Mouse (Mus musculus): Measurements from ENCODE around the gene Cd8a. TPM values are rescaled to one million over a fixed set of nuclear protein-coding genes. Genes with fewer than 3 reads are reported as not detected.
A peak's percentile ranks its signal among the peaks of the same experiment; 100 is the strongest.

The Cd8a gene
- polyA plus RNA-seq, 1 experiment from 2014 or later: 1.6 TPM

GRCm38 (mm10) chr6:71361156-71361670 is 12.0 kb upstream of the Cd8a start:
- Histone ChIP-seq H3K27ac (no peak overlapping the region), H3K4me3 (replicated peaks; ENCODE audit: low read depth, low read length) (no peak overlapping the region), H3K9me3 (replicated peaks; ENCODE audit: low read length) (no peaks in the 10 kb centered on the region), H3K9ac (ENCODE audit: low read depth, low read length) (no peak overlapping the region), H3K36me3 (ENCODE audit: insufficient read depth, low read length) (no peaks in the 10 kb centered on the region), H3K27me3 (ENCODE audit: insufficient read depth, low read length) (no peaks in the 10 kb centered on the region), H3K4me1 (replicated peaks; ENCODE audit: insufficient read depth, low read length) (no peaks in the 10 kb centered on the region), H3K4me2 (ENCODE audit: low read length) (no peak overlapping the region)
- DNase-seq (ENCODE audit: low spot score): peak; percentile 3
- no peak for ATAC-seq (replicated peaks; ENCODE audit: low FRiP score, low read depth)
- WGBS: 56% methylated on average over 10 of the region's 10 CpGs
- TF ChIP-seq CTCF (IDR thresholded peaks at IDR 0.05; ENCODE audit: low read depth): no peak

- TF ChIP-seq CTCF (IDR thresholded peaks at IDR 0.05; ENCODE audit: low read depth): no peak
- WGBS: 66% methylated on average over 2 of the region's 2 CpGs
- no peak overlapping the region for H3K4me2 ChIP-seq (ENCODE audit: low read length)
- no peak overlapping the region for H3K4me3 ChIP-seq (replicated peaks; ENCODE audit: low read depth, low read length)
- H3K9me3 ChIP-seq (replicated peaks; ENCODE audit: low read length): no peaks in the 10 kb centered on the region
- H3K4me1 ChIP-seq (replicated peaks; ENCODE audit: insufficient read depth, low read length): no peaks in the 10 kb centered on the region
- no peaks in the 10 kb centered on the region for H3K36me3 ChIP-seq (ENCODE audit: insufficient read depth, low read length)
- no peaks in the 10 kb centered on the region for H3K27me3 ChIP-seq (ENCODE audit: insufficient read depth, low read length)
- no peak overlapping the region for H3K27ac ChIP-seq
- H3K9ac ChIP-seq (ENCODE audit: low read depth, low read length): no peak overlapping the region
- DNase-seq (ENCODE audit: low spot score) (no peak), ATAC-seq (replicated peaks; ENCODE audit: low FRiP score, low read depth) (no peak)
These were observed 9.2 kb upstream of the Cd8a start for GRCm38 (mm10) chr6:71363995-71364394.

GRCm38 (mm10) chr6:71369416-71369815 is 3.8 kb upstream of the Cd8a start:
- no peak overlapping the region for H3K4me3 ChIP-seq (replicated peaks; ENCODE audit: low read depth, low read length)
- H3K27ac ChIP-seq: no peak overlapping the region
- H3K4me2 ChIP-seq (ENCODE audit: low read length): no peak overlapping the region
- H3K4me1 ChIP-seq (replicated peaks; ENCODE audit: insufficient read depth, low read length): no peaks in the 10 kb centered on the region
- WGBS: 90% methylated on average over 6 of the region's 6 CpGs
- H3K27me3 ChIP-seq (ENCODE audit: insufficient read depth, low read length): no peaks in the 10 kb centered on the region
- no peaks in the 10 kb centered on the region for H3K9me3 ChIP-seq (replicated peaks; ENCODE audit: low read length)
- H3K36me3 ChIP-seq (ENCODE audit: insufficient read depth, low read length): no peaks in the 10 kb centered on the region
- no peak for TF ChIP-seq CTCF (IDR thresholded peaks at IDR 0.05; ENCODE audit: low read depth)
- ATAC-seq (replicated peaks; ENCODE audit: low FRiP score, low read depth) (no peak), DNase-seq (ENCODE audit: low spot score) (no peak)
- H3K9ac ChIP-seq (ENCODE audit: low read depth, low read length): no peak overlapping the region

- WGBS: 79% methylated on average over 5 of the region's 5 CpGs
- ATAC-seq (replicated peaks; ENCODE audit: low FRiP score, low read depth): no peak
These were observed 2.1 kb upstream of the Cd8a start for GRCm38 (mm10) chr6:71371085-71371605.

GRCm38 (mm10) chr6:71372041-71372720 is 1.0 kb upstream of the Cd8a start:
- Histone ChIP-seq H3K36me3 (ENCODE audit: insufficient read depth, low read length) (no peaks in the 10 kb centered on the region), H3K27me3 (ENCODE audit: insufficient read depth, low read length) (no peaks in the 10 kb centered on the region), H3K4me1 (replicated peaks; ENCODE audit: insufficient read depth, low read length) (no peaks in the 10 kb centered on the region), H3K9ac (ENCODE audit: low read depth, low read length) (no peak overlapping the region), H3K4me2 (ENCODE audit: low read length) (no peak overlapping the region), H3K4me3 (replicated peaks; ENCODE audit: low read depth, low read length) (no peak overlapping the region), H3K9me3 (replicated peaks; ENCODE audit: low read length) (no peaks in the 10 kb centered on the region), H3K27ac (no peak overlapping the region)
- ATAC-seq (replicated peaks; ENCODE audit: low FRiP score, low read depth) (no peak), DNase-seq (ENCODE audit: low spot score) (no peak)
- WGBS: 87% methylated on average over 5 of the region's 5 CpGs
- no peak for TF ChIP-seq CTCF (IDR thresholded peaks at IDR 0.05; ENCODE audit: low read depth)

More at GRCm38 (mm10) chr6:71371085-71371605, 2.1 kb upstream of the Cd8a start:
- Histone ChIP-seq H3K4me1 (replicated peaks; ENCODE audit: insufficient read depth, low read length) (no peaks in the 10 kb centered on the region), H3K9ac (ENCODE audit: low read depth, low read length) (no peak overlapping the region), H3K27ac (no peak overlapping the region), H3K36me3 (ENCODE audit: insufficient read depth, low read length) (no peaks in the 10 kb centered on the region), H3K4me3 (replicated peaks; ENCODE audit: low read depth, low read length) (no peak overlapping the region), H3K4me2 (ENCODE audit: low read length) (no peak overlapping the region), H3K27me3 (ENCODE audit: insufficient read depth, low read length) (no peaks in the 10 kb centered on the region), H3K9me3 (replicated peaks; ENCODE audit: low read length) (no peaks in the 10 kb centered on the region)
- DNase-seq (ENCODE audit: low spot score): no peak
- TF ChIP-seq CTCF (IDR thresholded peaks at IDR 0.05; ENCODE audit: low read depth): no peak

- Histone ChIP-seq H3K4me2 (ENCODE audit: low read length) (no peak overlapping the region), H3K36me3 (ENCODE audit: insufficient read depth, low read length) (no peaks in the 10 kb centered on the region), H3K27me3 (ENCODE audit: insufficient read depth, low read length) (no peaks in the 10 kb centered on the region), H3K27ac (no peak overlapping the region), H3K4me1 (replicated peaks; ENCODE audit: insufficient read depth, low read length) (no peaks in the 10 kb centered on the region), H3K4me3 (replicated peaks; ENCODE audit: low read depth, low read length) (no peak overlapping the region), H3K9ac (ENCODE audit: low read depth, low read length) (no peak overlapping the region), H3K9me3 (replicated peaks; ENCODE audit: low read length) (no peaks in the 10 kb centered on the region)
- DNase-seq (ENCODE audit: low spot score) (no peak), ATAC-seq (replicated peaks; ENCODE audit: low FRiP score, low read depth) (no peak)
- 90% methylated on average over 19 of the region's 19 CpGs for WGBS
- no peak for TF ChIP-seq CTCF (IDR thresholded peaks at IDR 0.05; ENCODE audit: low read depth)
These were observed 1.1 kb downstream of the Cd8a start for GRCm38 (mm10) chr6:71374311-71374829.
